Mouse (Mus musculus) granulocyte monocyte progenitor cell, adult 5-6 weeks (primary cell): ENCODE data around the gene AI467606. TPM values are rescaled to one million over a fixed set of nuclear protein-coding genes. Genes with fewer than 3 reads are reported as not detected.

Experiments used
- ATAC-seq: replicated peaks from 2 replicates; pipeline ENCODE4 v1.8.0; 2016; ENCODE audit warnings: mild to moderate bottlenecking, moderate TSS enrichment, inconsistent platforms; ENCODE audit not compliant: poor library complexity, severe bottlenecking
- total RNA-seq, 2 experiments: library from RNA; stranded (forward) in 1 of 2; stranded (reverse) in 1 of 2; fragments of 200-712, 200-1000 nt in 1 of 2; fragments of >200 nt in 1 of 2; fragmentation: Nextera tagmentation in 1 of 2; gene quantifications; 2 replicates each; pipeline ENCODE4 v1.2.3; 2014 to 2017

Gene AI467606
- total RNA-seq, 2 experiments from 2014 or later = 19.3 to 23.5 TPM

DNA sequence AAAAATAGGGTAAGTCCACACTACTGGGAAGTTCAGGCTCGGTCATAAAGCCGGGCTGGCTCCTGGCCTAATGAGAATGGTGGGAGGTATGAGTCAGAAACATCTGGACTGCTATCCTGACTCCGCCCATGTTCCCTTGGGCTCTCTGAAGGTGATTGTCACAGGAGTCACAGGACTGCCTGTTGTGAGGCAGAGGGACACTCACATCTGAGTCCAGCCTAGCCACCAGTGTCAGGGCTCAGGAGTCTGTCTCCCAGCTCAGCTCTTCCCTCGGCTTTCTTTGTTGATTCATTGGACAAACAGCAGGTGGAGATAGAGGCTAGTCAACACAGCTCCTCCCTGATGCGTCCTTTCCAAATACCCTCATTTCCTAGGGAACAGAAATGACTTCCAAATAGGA is 26.8 kb downstream of the AI467606 start:
- no peak for ATAC-seq

DNA sequence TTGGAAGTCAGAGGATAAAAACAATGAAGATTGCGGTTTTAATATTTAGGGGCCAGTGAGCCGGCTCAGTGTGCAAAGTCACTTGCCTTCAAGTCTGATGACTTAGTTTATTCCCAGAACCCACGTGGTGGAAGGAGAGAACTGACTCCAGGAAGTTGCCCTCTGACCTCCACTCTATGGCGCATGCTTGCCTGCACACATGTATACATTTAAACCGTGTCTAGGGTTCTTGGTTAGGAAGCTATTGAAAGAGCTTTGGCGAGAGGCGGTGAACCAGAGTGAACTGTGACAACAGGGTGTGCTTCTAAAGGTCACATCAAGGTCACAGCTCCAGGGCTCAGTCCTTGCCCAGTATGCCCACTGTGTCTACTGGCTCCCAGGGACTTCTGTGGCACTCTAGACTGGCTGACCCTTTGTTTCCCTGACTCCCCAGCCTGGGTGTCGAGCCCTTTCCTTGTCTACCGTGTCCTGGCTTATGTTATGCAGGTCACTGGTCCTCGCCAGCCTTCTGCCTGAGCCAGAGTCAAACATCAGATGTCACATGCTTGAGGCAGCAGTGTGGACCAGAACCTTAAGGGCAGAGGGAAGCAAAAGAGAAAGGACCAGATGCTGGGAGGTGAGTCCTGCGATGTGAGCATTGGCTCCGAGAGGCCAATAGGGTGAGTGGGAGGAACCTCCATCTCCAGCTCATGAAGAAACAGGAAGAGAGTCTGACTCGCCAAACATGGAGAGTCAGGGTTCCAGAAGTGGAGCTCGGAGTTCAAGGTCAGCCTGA is 27.7 kb downstream of the AI467606 start:
- no peak for ATAC-seq

DNA sequence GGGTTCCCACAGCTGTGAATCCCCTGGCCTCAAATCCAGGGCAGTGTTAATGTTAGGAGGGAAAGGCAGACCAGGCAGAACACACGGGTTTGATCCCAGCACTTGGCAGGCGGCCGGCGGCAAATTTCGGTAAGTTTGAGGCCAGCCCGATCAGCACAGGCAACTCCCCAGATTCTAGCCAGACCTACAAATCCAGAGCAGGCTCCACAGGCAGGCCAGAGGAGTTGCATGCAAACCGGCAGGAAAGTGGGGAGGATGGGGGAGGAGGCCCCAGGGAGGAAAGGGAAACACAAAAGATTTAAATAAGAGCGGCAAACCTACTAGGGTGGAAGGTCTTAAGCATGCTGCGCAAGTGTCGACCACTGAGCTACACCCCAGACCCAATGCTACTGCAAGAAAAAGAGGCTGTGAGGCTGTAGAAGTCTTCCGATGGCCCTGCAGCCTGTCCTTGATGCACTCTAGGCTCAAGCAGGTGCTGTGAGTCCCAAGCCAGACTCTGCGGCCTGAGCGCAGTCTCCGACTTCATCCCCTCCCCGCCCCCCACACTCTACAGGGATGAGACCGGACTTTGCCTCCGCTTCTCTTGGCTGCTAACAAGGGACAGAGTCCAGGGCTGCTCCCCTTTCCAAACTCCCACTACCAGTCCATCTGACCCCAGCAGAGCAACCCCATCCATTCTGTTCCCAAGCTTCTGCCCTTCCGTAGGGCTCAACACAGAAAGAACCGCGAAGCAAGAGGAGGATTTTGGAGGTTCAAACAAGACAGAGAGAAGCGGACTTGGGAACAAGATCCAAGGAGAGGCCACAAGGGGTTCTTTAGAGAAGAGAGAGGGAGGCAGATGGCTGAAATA is 30.1 kb downstream of the AI467606 start:
- no peak for ATAC-seq

DNA sequence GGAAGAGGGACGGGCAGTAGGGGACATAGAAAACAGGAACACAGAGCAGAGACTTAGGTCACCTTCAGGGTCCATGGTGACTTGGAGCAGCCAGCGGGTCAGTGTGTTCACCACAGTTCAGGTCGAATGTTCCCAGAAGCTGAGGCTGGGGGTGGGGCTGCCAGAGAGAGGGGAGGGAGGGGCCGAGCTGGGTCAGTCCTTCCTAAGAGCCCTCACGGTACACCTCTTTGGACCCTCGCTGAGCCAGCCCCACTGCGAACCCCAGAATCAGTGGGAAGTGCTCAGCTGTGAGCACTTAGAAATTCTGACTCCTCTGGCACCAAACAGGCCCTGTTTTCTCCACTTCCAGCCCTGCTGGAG is 30.7 kb downstream of the AI467606 start, which contains the start of gene Qprt:
TSS of gene Qprt (minus strand) at position 316 of the 360 bp plus-strand sequence.
- no peak for ATAC-seq

DNA sequence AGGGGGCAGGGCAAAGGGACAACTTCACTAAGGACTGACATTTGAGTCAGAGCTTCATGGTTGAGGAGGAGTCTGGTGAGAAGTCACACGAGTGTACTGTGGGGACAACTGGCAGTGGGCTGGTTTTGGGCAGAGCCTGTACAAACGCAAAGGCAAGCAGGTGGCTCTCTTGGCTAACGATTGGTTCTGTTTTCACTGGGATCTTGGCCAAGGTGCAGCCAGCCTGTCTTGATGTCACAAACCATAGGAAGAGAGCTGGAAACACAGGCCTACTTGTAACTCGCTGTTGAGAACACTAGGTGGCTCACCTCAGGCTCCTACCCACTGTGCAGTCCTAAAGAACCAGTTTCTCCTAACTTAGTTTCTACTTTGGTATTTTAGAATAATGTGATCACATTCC is 38.5 kb downstream of the AI467606 start:
- peak; percentile 73 for ATAC-seq

DNA sequence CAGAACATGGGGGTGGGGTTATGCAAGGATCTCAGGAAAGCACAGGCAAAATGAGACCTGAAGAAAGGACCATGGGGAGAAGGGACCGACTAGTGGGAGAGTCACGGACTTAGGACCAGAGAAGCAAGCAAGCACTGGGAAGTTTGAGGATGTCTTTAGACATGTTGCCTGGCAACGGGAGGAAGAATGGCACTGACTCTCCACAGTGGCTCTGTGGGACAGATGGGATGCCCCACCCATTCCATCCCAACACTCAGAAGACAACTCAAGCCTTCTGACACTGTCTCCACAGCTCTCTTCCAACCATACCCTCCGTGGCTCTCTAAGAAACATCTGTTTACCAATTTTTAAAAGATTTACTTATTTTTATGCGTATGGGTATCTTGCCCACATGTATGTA is 42.0 kb downstream of the AI467606 start:
- ATAC-seq = no peak

DNA sequence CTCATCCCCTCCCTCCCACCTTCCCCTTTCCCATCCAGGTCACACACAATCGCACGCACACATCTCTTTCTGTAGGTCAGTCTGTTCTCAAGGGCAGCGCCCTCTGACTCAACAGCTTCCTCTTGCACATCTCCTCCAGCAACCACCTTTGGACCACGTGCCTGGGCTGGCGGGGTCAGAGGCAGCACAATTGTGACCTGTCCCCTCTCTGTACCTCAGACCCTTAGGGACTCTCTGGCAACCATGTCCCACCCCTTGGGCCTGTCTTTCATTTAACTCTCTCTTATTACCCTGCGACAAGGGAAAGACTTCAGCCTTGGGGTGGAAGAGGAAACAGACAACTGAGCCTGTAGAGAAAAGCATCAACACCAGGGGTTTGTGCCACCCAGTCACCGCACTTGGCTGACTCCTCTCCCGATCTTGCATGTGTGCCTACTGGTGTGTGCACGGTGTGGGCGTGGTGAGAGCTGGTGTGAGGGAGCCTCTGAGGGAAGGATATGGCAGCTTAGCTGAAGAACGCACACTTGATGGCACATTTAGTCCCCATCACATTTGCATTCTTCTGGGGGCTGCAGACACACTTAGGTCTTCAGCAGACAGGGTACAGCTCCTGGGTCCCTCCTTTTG is 43.8 kb downstream of the AI467606 start:
- ATAC-seq = peak; percentile 54

DNA sequence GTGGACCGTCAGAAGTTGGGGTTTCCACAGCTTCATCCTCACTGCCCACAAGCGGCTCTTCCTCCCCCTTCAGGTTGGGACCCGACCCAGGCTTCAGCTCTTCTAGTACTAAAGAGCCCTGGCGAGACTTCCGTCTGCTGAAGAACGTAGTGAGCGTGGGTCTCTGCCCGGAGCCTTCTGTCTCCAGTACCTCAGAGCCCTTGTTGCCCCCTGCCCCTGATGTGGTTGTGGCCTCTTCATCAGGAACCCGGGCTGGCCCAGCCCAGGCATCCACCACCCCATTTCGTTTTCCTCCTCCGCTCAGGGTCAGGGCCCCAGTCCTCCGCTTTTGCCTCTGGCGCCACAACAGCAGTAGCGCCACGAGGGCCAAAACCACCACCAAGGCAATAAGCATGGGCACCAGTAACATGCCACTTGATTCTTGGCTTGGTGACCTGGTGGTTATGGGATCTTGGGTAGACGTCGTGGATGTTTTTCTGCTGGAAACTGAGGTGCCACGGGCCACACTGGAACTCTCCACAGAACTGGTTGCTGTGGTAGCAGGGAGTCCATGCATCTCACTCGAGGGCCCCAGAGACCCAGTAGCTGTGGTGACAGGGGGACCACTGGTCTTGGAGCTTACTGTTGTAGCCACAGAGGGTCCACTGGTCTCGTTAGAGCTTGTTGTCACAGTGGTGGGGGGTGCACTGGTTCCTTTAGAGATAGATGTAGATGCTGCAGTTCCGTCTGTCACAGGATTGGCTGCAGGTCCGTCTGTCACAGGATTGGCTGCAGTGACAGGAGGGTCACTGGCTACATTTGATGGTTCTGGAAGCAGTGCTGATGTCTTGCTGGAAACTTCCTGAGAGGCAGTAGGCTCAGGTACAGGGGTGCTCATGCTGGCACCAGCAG is 45.3 kb downstream of the AI467606 start:
- ATAC-seq = peak; percentile 5; the same call in 1 of the 2 replicates

DNA sequence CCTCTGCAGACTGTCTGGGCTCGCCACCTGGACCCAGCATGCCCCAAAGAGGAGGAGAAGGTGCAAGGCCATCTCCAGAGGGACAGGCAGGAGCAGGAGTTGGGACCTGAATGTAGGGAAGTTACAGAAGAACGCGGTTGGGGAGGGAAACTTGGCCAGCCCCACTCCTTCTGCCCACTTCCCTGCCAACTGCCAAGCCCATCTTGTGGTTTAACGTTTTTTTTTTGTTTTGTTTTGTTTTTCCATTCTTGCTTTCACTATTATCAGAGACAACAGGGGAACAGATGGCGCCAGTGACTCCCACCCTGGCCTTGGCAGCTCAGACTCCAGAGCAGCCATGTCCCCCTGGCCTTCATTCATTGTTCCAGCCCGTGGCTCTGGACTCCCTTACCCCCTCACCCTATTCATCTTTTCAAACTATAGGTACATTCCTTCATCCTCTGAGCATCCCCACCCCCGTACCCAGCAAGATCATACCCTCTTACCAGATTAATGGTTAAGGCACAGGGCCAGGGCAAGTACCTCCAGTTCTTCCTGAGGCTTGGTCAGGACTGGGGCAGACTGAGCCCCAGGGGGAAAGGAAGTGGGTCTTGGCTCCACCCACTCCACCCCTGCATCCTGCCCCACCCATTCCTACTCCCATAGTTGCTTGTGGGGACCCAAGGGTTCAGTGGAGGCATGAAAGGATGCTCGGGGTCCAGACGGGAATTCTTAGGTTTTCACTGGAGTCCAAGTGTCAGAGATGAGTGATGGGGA is 46.3 kb downstream of the AI467606 start, which contains the start of gene Spn:
TSS of gene Spn (minus strand) at position 562 of the 756 bp plus-strand sequence.
- peak; percentile 61 for ATAC-seq

DNA sequence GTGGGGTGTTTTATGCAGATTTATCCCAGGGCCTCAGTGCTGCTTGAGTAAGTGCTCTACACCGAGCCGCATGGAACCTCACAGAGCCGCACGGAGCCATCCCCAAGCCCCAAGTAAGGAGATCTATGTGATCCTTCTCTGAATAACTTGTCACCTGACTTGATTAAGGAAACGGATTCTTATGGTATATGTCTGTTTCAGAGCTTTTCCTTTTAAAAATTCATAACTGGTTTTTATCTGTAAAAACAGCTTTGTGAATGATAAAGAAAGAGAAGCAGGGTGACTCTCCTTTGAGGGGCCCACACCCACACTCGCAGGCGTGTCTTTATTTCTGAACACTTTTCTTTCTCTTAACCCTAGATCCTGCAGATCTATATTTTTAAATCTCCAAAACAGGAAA is 47.9 kb downstream of the AI467606 start:
- no peak for ATAC-seq

DNA sequence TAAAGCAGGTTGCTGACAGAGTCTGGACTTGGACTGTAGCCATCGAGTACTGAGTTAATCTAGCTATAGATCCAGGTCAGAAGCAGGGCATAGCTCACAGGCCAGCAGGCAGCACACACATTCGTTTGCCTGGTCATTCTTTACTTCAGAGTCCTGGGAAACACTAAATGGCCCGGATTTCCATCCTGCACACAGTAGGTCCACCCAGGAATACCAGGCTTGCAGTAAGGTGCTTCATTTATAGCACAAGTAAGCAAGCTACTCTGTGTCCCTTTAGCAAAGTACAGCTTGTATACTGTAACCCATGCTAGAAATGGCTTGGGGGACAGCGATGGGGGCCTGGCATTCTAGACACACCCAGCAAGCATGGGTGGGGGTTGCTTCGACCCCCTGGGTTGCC is 48.4 kb downstream of the AI467606 start:
- ATAC-seq = no peak

DNA sequence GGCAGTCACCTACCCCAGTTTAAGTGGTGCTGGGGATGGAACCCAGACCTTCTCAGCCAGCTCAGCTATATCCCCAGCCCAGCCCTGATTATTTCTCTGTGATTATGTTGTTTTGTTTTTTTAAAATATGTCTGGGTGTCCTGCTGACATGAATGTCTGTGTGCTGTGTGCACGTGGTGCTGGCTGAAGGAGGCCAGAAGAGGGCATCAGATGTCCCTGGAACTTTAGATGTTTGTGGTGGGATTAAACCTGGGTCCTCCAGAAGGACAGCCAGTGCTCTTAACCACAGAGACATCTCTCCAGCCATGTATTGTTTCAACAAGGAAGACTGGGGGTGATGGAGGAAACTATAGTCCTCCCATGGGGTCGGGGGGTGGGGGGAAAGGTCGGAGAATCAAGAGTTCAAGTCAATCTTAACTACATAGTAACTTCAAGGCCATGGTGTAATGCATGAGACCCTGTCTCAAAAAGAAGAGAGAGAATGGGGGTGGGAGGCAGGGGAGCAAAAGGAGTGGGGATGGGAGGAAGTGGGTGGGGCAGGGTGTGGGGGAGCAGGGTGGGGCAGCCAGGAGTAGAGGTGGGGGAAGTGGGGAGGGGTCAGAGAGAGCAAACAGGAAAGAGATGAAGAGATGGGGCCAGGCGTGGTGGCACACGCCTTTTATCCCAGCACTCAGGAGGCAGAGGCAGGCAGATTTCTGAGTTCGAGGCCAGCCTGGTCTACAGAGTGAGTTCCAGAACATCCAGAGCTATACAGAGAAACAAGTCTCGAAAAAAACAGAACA is 49.7 kb downstream of the AI467606 start:
- ATAC-seq = no peak

DNA sequence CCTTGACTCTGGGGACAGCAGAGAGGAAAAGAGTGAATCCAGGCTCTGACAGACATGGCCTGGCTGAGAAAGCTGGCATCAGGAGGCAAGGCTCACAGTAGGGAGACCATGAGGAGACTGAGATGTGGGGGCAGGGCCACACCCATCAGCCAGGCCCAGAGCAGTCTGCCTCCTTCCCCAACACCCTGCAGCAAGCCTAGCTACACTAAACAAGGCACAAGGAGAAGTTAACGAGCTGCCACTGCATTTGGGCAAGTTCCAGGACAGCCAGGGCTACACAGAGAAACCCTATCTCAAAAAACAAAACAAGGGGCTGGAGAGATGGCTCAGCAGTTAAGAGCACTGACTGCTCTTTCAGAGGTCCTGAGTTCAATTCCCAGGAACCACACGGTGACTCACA is 51.1 kb downstream of the AI467606 start:
- ATAC-seq = no peak

DNA sequence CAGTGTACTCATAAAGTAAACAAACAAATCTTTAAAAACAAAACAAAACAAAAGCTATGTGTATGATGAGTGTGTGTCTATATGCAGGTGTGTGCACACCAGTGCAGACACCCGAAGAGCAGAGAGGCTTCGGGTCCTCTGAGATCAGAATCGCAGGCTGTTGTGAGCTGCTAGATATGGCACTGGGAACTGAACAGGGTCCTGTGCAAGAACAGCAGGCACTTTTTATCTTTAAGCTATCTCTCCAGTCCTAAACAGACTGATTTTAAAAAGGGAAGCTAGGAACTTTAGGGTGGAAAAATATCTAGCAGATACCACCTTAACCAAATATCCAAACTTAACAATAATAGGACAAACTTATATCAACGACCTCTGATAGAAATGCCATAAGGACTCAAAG is 51.5 kb downstream of the AI467606 start:
- ATAC-seq = no peak

Other genes starting within 250 kb of the AI467606 start
- gene Doc2a, start 243.9 kb upstream of the AI467606 start, total RNA-seq (2014; fragmentation: Nextera tagmentation) = not detected in 2 replicates
- 0.15 TPM in 1 of 2 replicates, not detected in the other for gene Doc2a, start 243.9 kb upstream of the AI467606 start, total RNA-seq (2017)
- gene Hirip3, start 229.4 kb upstream of the AI467606 start, total RNA-seq (2014; fragmentation: Nextera tagmentation) = 62.2 and 65.9 TPM in 2 replicates
- 168 and 171 TPM in 2 replicates for gene Hirip3, start 229.4 kb upstream of the AI467606 start, total RNA-seq (2017)
- 89.0 and 100 TPM in 2 replicates for gene Ino80e, start 229.0 kb upstream of the AI467606 start, total RNA-seq (2014; fragmentation: Nextera tagmentation)
- 23.4 and 35.3 TPM in 2 replicates for gene Ino80e, start 229.0 kb upstream of the AI467606 start, total RNA-seq (2017)
- gene Taok2, start 206.7 kb upstream of the AI467606 start, total RNA-seq (2014; fragmentation: Nextera tagmentation) = 28.0 and 45.8 TPM in 2 replicates
- 29.9 and 35.6 TPM in 2 replicates for gene Taok2, start 206.7 kb upstream of the AI467606 start, total RNA-seq (2017)
- gene Tmem219, start 168.4 kb upstream of the AI467606 start, total RNA-seq (2014; fragmentation: Nextera tagmentation) = 27.9 and 31.9 TPM in 2 replicates
- gene Tmem219, start 168.4 kb upstream of the AI467606 start, total RNA-seq (2017) = 20.0 and 26.5 TPM in 2 replicates
- 12.4 and 23.1 TPM in 2 replicates for gene Kctd13, start 162.5 kb upstream of the AI467606 start, total RNA-seq (2014; fragmentation: Nextera tagmentation)
- 9.7 and 10.3 TPM in 2 replicates for gene Kctd13, start 162.5 kb upstream of the AI467606 start, total RNA-seq (2017)
- not detected in 2 replicates for gene Asphd1, start 141.8 kb upstream of the AI467606 start, total RNA-seq (2014; fragmentation: Nextera tagmentation)
- gene Asphd1, start 141.8 kb upstream of the AI467606 start, total RNA-seq (2017) = not detected in 2 replicates
- 3.4 and 6.4 TPM in 2 replicates for gene Sez6l2, start 140.8 kb upstream of the AI467606 start, total RNA-seq (2014; fragmentation: Nextera tagmentation)
- 0.46 and 1.4 TPM in 2 replicates for gene Sez6l2, start 140.8 kb upstream of the AI467606 start, total RNA-seq (2017)
- gene Cdipt, start 115.4 kb upstream of the AI467606 start, total RNA-seq (2014; fragmentation: Nextera tagmentation) = 72.3 and 78.9 TPM in 2 replicates
- 38.2 and 63.1 TPM in 2 replicates for gene Cdipt, start 115.4 kb upstream of the AI467606 start, total RNA-seq (2017)
- gene Cdiptos, start 115.3 kb upstream of the AI467606 start, total RNA-seq (2014; fragmentation: Nextera tagmentation) = 1.1 and 2.7 TPM in 2 replicates
- 0.26 and 1.1 TPM in 2 replicates for gene Cdiptos, start 115.3 kb upstream of the AI467606 start, total RNA-seq (2017)
- 9.8 and 13.1 TPM in 2 replicates for gene Mvp, start 76.7 kb upstream of the AI467606 start, total RNA-seq (2014; fragmentation: Nextera tagmentation)
- 17.7 and 22.1 TPM in 2 replicates for gene Mvp, start 76.7 kb upstream of the AI467606 start, total RNA-seq (2017)
- gene Pagr1b, start 74.9 kb upstream of the AI467606 start, total RNA-seq (2014; fragmentation: Nextera tagmentation) = not detected in 2 replicates
- 10.5 TPM in 1 of 2 replicates, not detected in the other for gene Pagr1b, start 74.9 kb upstream of the AI467606 start, total RNA-seq (2017)
- 17.5 and 50.8 TPM in 2 replicates for gene Pagr1a, start 74.0 kb upstream of the AI467606 start, total RNA-seq (2014; fragmentation: Nextera tagmentation)
- gene Pagr1a, start 74.0 kb upstream of the AI467606 start, total RNA-seq (2017) = 3.4 and 27.2 TPM in 2 replicates
- 2.3 and 28.3 TPM in 2 replicates for gene Gm42742, start 70.3 kb upstream of the AI467606 start, total RNA-seq (2014; fragmentation: Nextera tagmentation)
- 32.7 and 35.4 TPM in 2 replicates for gene Gm42742, start 70.3 kb upstream of the AI467606 start, total RNA-seq (2017)
- gene Prrt2, start 70.1 kb upstream of the AI467606 start, total RNA-seq (2014; fragmentation: Nextera tagmentation) = 1.8 and 6.9 TPM in 2 replicates
- gene Prrt2, start 70.1 kb upstream of the AI467606 start, total RNA-seq (2017) = 0.43 and 1.6 TPM in 2 replicates
- gene Maz, start 64.3 kb upstream of the AI467606 start, total RNA-seq (2014; fragmentation: Nextera tagmentation) = 143 and 169 TPM in 2 replicates
- gene Maz, start 64.3 kb upstream of the AI467606 start, total RNA-seq (2017) = 52.5 and 77.5 TPM in 2 replicates
- 26.2 and 29.2 TPM in 2 replicates for gene Kif22, start 48.9 kb upstream of the AI467606 start, total RNA-seq (2014; fragmentation: Nextera tagmentation)
- 65.0 and 67.4 TPM in 2 replicates for gene Kif22, start 48.9 kb upstream of the AI467606 start, total RNA-seq (2017)
- not detected in 2 replicates for gene Zg16, start 4.0 kb upstream of the AI467606 start, total RNA-seq (2014; fragmentation: Nextera tagmentation)
- 1.6 and 2.5 TPM in 2 replicates for gene Zg16, start 4.0 kb upstream of the AI467606 start, total RNA-seq (2017)
- 2.7 and 3.1 TPM in 2 replicates for gene Qprt, start 30.9 kb downstream of the AI467606 start, total RNA-seq (2014; fragmentation: Nextera tagmentation)
- gene Qprt, start 30.9 kb downstream of the AI467606 start, total RNA-seq (2017) = 0.21 and 1.6 TPM in 2 replicates
- gene Spn, start 46.5 kb downstream of the AI467606 start, total RNA-seq (2014; fragmentation: Nextera tagmentation) = 123 and 159 TPM in 2 replicates
- 293 and 356 TPM in 2 replicates for gene Spn, start 46.5 kb downstream of the AI467606 start, total RNA-seq (2017)
- 21.1 and 44.7 TPM in 2 replicates for gene Cd2bp2, start 104.7 kb downstream of the AI467606 start, total RNA-seq (2014; fragmentation: Nextera tagmentation)
- 44.1 and 58.2 TPM in 2 replicates for gene Cd2bp2, start 104.7 kb downstream of the AI467606 start, total RNA-seq (2017)
- 27.0 and 33.2 TPM in 2 replicates for gene Tbc1d10b, start 117.1 kb downstream of the AI467606 start, total RNA-seq (2014; fragmentation: Nextera tagmentation)
- gene Tbc1d10b, start 117.1 kb downstream of the AI467606 start, total RNA-seq (2017) = 26.2 and 35.0 TPM in 2 replicates
- gene Mylpf, start 117.5 kb downstream of the AI467606 start, total RNA-seq (2014; fragmentation: Nextera tagmentation) = 9.1 and 25.5 TPM in 2 replicates
- 1.2 and 4.3 TPM in 2 replicates for gene Mylpf, start 117.5 kb downstream of the AI467606 start, total RNA-seq (2017)
- gene Zfp553, start 141.7 kb downstream of the AI467606 start, total RNA-seq (2014; fragmentation: Nextera tagmentation) = 6.0 and 18.7 TPM in 2 replicates
- gene Zfp553, start 141.7 kb downstream of the AI467606 start, total RNA-seq (2017) = 11.4 and 12.0 TPM in 2 replicates
- 17.1 and 23.3 TPM in 2 replicates for gene Sept1, start 141.8 kb downstream of the AI467606 start, total RNA-seq (2014; fragmentation: Nextera tagmentation)
- 29.1 and 33.3 TPM in 2 replicates for gene Sept1, start 141.8 kb downstream of the AI467606 start, total RNA-seq (2017)
- gene Zfp771, start 152.9 kb downstream of the AI467606 start, total RNA-seq (2014; fragmentation: Nextera tagmentation) = 4.9 and 7.8 TPM in 2 replicates
- 5.9 and 10.6 TPM in 2 replicates for gene Zfp771, start 152.9 kb downstream of the AI467606 start, total RNA-seq (2017)
- gene Dctpp1, start 169.3 kb downstream of the AI467606 start, total RNA-seq (2014; fragmentation: Nextera tagmentation) = 99.5 and 126 TPM in 2 replicates
- gene Dctpp1, start 169.3 kb downstream of the AI467606 start, total RNA-seq (2017) = 68.9 and 72.0 TPM in 2 replicates
- gene Sephs2, start 182.7 kb downstream of the AI467606 start, total RNA-seq (2014; fragmentation: Nextera tagmentation) = 63.0 and 70.4 TPM in 2 replicates
- 158 and 176 TPM in 2 replicates for gene Sephs2, start 182.7 kb downstream of the AI467606 start, total RNA-seq (2017)
- gene Itgal, start 204.9 kb downstream of the AI467606 start, total RNA-seq (2014; fragmentation: Nextera tagmentation) = 57.2 and 65.5 TPM in 2 replicates
- gene Itgal, start 204.9 kb downstream of the AI467606 start, total RNA-seq (2017) = 22.4 and 27.1 TPM in 2 replicates